Mouse (Mus musculus): ENCODE data around the gene Papolb. TPM values are rescaled to one million over a fixed set of nuclear protein-coding genes. Genes with fewer than 3 reads are reported as not detected.

Papolb gene
- polyA plus RNA-seq, 1 experiment from 2014 or later: 0.15 TPM

- no peak for DNase-seq (ENCODE audit: low spot score)
- Histone ChIP-seq H3K27me3 (ENCODE audit: low read depth, poor library complexity, severe bottlenecking) (peaks cover 15% of the 10 kb centered on the region), H3K36me3 (no peaks in the 10 kb centered on the region), H3K9me3 (replicated peaks) (no peaks in the 10 kb centered on the region), H3K4me1 (peaks cover 15% of the 10 kb centered on the region), H3K4me3 (peak overlapping the region; percentile 36), H3K27ac (replicated peaks) (peak overlapping the region; percentile 74)
- 11% methylated on average over 15 of the region's 15 CpGs for WGBS
Observed at GRCm38 (mm10) chr5:142509141-142510060, 20.5 kb downstream of the Papolb start.

- H3K4me3 ChIP-seq: no peak overlapping the region
- no peak overlapping the region for H3K27ac ChIP-seq (replicated peaks)
- WGBS: 71% methylated on average over 3 of the region's 3 CpGs
- no peak for DNase-seq (ENCODE audit: low spot score)
- H3K27me3 ChIP-seq (ENCODE audit: low read depth, poor library complexity, severe bottlenecking): peaks cover 15% of the 10 kb centered on the region
- H3K36me3 ChIP-seq: no peaks in the 10 kb centered on the region
- H3K9me3 ChIP-seq (replicated peaks): no peaks in the 10 kb centered on the region
- peaks cover 25% of the 10 kb centered on the region for H3K4me1 ChIP-seq
Observed at GRCm38 (mm10) chr5:142505695-142506423, 24.0 kb downstream of the Papolb start.

- Histone ChIP-seq H3K27me3 (ENCODE audit: low read depth, poor library complexity, severe bottlenecking) (peaks cover 4% of the 10 kb centered on the region; the same call in 1 of the 2 replicates), H3K4me1 (peaks cover 19% of the 10 kb centered on the region), H3K4me3 (no peak overlapping the region), H3K9me3 (replicated peaks) (no peaks in the 10 kb centered on the region), H3K36me3 (no peaks in the 10 kb centered on the region), H3K27ac (replicated peaks) (no peak overlapping the region)
- WGBS: 73% methylated on average over 3 of the region's 3 CpGs
- DNase-seq (ENCODE audit: low spot score): no peak
Observed at GRCm38 (mm10) chr5:142504175-142504574, 25.7 kb downstream of the Papolb start.

GRCm38 (mm10) chr5:142502414-142502813 lies 27.5 kb downstream of the Papolb start:
- H3K9me3 ChIP-seq (replicated peaks): no peaks in the 10 kb centered on the region
- 14% methylated on average over 3 of the region's 3 CpGs for WGBS
- peaks cover 18% of the 10 kb centered on the region for H3K4me1 ChIP-seq
- no peaks in the 10 kb centered on the region; the same call in 1 of the 2 replicates for H3K27me3 ChIP-seq (ENCODE audit: low read depth, poor library complexity, severe bottlenecking)
- peak; percentile 79 for DNase-seq (ENCODE audit: low spot score)
- no peak overlapping the region for H3K4me3 ChIP-seq
- H3K27ac ChIP-seq (replicated peaks): no peak overlapping the region
- H3K36me3 ChIP-seq: no peaks in the 10 kb centered on the region

GRCm38 (mm10) chr5:142500918-142501317 lies 29.0 kb downstream of the Papolb start:
- DNase-seq (ENCODE audit: low spot score): no peak
- no peak overlapping the region for H3K4me3 ChIP-seq
- no peak overlapping the region for H3K27ac ChIP-seq (replicated peaks)
- no peaks in the 10 kb centered on the region for H3K9me3 ChIP-seq (replicated peaks)
- 84% methylated on average over 10 of the region's 10 CpGs for WGBS
- H3K36me3 ChIP-seq: no peaks in the 10 kb centered on the region
- peaks cover 18% of the 10 kb centered on the region for H3K4me1 ChIP-seq
- no peaks in the 10 kb centered on the region for H3K27me3 ChIP-seq (ENCODE audit: low read depth, poor library complexity, severe bottlenecking)

- no peaks in the 10 kb centered on the region for H3K9me3 ChIP-seq (replicated peaks)
- H3K36me3 ChIP-seq: no peaks in the 10 kb centered on the region
- 27% methylated on average over 3 of the region's 3 CpGs for WGBS
- H3K4me3 ChIP-seq: no peak overlapping the region
- H3K27me3 ChIP-seq (ENCODE audit: low read depth, poor library complexity, severe bottlenecking): no peaks in the 10 kb centered on the region; the same call in 1 of the 2 replicates
- peak; percentile 47 for DNase-seq (ENCODE audit: low spot score)
- peaks cover 18% of the 10 kb centered on the region for H3K4me1 ChIP-seq
- H3K27ac ChIP-seq (replicated peaks): no peak overlapping the region
Observed at GRCm38 (mm10) chr5:142498964-142499363, 30.9 kb downstream of the Papolb start.

GRCm38 (mm10) chr5:142495321-142496096 lies 34.4 kb downstream of the Papolb start:
- Histone ChIP-seq H3K9me3 (replicated peaks) (no peaks in the 10 kb centered on the region), H3K36me3 (no peaks in the 10 kb centered on the region), H3K4me1 (peaks cover 7% of the 10 kb centered on the region), H3K4me3 (no peak overlapping the region), H3K27me3 (ENCODE audit: low read depth, poor library complexity, severe bottlenecking) (no peaks in the 10 kb centered on the region; the same call in 1 of the 2 replicates), H3K27ac (replicated peaks) (no peak overlapping the region)
- no peak for DNase-seq (ENCODE audit: low spot score)
- 71% methylated on average over 14 of the region's 14 CpGs for WGBS

GRCm38 (mm10) chr5:142493307-142493706 lies 36.6 kb downstream of the Papolb start:
- no peaks in the 10 kb centered on the region for H3K36me3 ChIP-seq
- H3K9me3 ChIP-seq (replicated peaks): no peaks in the 10 kb centered on the region
- DNase-seq (ENCODE audit: low spot score): no peak
- H3K27me3 ChIP-seq (ENCODE audit: low read depth, poor library complexity, severe bottlenecking): no peaks in the 10 kb centered on the region; the same call in 1 of the 2 replicates
- H3K27ac ChIP-seq (replicated peaks): no peak overlapping the region
- WGBS: 89% methylated on average over 3 of the region's 3 CpGs
- H3K4me1 ChIP-seq: no peaks in the 10 kb centered on the region
- no peak overlapping the region for H3K4me3 ChIP-seq

GRCm38 (mm10) chr5:142489955-142490707 lies 39.7 kb downstream of the Papolb start:
- H3K4me3 ChIP-seq: no peak overlapping the region
- H3K27ac ChIP-seq (replicated peaks): no peak overlapping the region
- no peaks in the 10 kb centered on the region for H3K9me3 ChIP-seq (replicated peaks)
- H3K36me3 ChIP-seq: no peaks in the 10 kb centered on the region
- 77% methylated on average over 9 of the region's 9 CpGs for WGBS
- H3K27me3 ChIP-seq (ENCODE audit: low read depth, poor library complexity, severe bottlenecking): no peaks in the 10 kb centered on the region; the same call in 1 of the 2 replicates
- peaks cover 4% of the 10 kb centered on the region; the same call in 1 of the 2 replicates for H3K4me1 ChIP-seq
- DNase-seq (ENCODE audit: low spot score): no peak

- Histone ChIP-seq H3K4me1 (peaks cover 4% of the 10 kb centered on the region; the same call in 1 of the 2 replicates), H3K4me3 (no peak overlapping the region), H3K9me3 (replicated peaks) (no peaks in the 10 kb centered on the region), H3K27me3 (ENCODE audit: low read depth, poor library complexity, severe bottlenecking) (no peaks in the 10 kb centered on the region), H3K36me3 (no peaks in the 10 kb centered on the region), H3K27ac (replicated peaks) (peak overlapping the region; percentile 14; the same call in 1 of the 2 replicates)
- 61% methylated on average over 9 of the region's 9 CpGs for WGBS
- no peak for DNase-seq (ENCODE audit: low spot score)
Observed at GRCm38 (mm10) chr5:142486654-142487053, 43.2 kb downstream of the Papolb start.

- Histone ChIP-seq H3K27me3 (ENCODE audit: low read depth, poor library complexity, severe bottlenecking) (no peaks in the 10 kb centered on the region), H3K4me1 (peaks cover 7% of the 10 kb centered on the region), H3K27ac (replicated peaks) (no peak overlapping the region), H3K4me3 (no peak overlapping the region), H3K36me3 (no peaks in the 10 kb centered on the region), H3K9me3 (replicated peaks) (no peaks in the 10 kb centered on the region)
- no peak for DNase-seq (ENCODE audit: low spot score)
- WGBS: 88% methylated on average over 5 of the region's 5 CpGs
Observed at GRCm38 (mm10) chr5:142483581-142483980, 46.3 kb downstream of the Papolb start.

All from midbrain, embryonic 10.5 days (tissue).